Mouse (Mus musculus) ovary, adult 18-20 months (tissue): ENCODE data around the gene Gmcl1.

Experiments
- DNase-seq: peaks from one replicate; pipeline ENCODE4 v3.0.0; 2022; ENCODE audit warnings: low spot score, mixed read lengths

The Gmcl1 gene

DNA sequence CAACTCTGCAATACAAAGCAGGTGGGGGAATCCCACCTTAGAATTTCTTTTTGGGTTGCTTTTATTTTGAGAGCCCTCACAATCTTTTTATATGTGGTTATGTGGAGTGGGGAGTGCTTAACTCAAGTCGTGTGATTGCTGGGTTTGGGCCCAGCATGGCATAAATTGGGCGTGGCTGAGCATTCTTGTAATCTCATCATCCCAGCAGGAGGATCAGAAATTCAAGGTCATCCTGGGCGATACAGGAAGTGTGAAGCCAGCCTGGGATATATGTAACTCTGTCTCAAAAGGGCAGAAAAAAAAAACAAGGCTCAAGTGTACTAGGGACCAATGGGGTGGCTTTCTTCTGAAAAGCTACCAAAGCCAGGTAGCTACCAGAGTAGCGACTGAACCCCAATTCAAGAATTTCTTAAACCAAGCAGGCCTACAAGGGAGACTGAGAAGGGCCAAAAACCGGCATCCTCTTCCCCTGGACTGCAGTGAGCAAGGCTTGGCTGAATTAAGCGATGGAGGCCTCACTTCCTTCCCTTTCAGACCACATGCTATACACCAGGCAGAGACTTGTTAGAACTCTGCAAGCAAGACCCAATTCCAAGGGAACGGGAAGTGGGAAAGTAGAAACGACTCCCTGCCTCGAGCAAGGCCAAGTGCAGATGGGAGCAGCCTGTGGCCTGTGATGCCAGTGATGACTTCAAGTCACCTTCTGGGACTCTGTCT lies 72.9 kb downstream of the Gmcl1 start:
- no peak for DNase-seq

DNA sequence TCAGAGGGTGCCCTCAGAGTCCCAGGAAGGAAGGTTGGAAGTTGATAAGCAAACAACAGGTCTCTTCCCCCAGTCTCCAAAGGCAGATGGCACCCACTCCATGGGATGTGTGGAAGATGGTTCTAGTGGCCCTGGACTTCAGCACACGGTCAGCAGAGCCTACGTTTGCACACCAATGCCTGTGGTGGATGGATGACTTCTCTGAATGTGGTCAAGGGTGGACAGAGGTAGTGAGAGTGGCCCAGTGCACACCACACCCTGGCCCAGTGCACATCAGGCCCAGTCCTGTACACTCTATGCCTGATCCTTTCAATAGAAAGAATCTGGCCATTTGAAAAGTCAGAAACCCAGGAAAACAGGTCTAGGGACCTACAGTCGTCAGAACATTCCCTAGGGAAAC lies 74.7 kb downstream of the Gmcl1 start:
- no peak for DNase-seq

DNA sequence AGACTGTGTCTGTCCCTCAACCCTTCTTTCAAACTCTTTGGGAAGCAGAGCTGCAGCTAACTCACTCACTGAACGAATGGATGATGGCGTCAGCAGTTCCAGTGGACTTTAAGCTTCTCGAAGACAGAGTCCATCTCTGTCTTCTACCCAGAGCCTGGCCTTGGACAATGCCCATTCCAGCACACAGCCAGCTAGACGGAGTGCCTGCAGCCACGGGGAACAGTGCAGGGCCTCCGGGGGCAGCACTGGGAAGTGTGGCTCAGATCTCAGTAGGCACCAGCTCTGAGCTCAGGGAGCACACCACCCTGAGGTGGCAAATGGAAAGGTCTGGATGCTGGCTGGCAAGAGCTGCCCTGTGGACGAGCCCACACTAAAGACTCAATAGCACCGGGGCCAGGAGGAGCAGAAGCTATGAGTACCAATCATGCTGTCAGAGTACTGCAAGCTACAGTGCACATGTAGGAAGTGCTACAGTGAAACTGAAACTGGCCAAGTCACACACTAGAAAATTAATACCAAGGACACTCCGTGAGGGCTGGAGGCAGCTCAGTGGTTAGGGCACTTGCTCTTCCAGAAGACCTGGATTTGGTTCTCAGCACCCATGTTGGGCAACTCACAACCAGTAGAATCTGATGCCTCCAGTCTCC lies 78.8 kb downstream of the Gmcl1 start:
- no peak for DNase-seq

DNA sequence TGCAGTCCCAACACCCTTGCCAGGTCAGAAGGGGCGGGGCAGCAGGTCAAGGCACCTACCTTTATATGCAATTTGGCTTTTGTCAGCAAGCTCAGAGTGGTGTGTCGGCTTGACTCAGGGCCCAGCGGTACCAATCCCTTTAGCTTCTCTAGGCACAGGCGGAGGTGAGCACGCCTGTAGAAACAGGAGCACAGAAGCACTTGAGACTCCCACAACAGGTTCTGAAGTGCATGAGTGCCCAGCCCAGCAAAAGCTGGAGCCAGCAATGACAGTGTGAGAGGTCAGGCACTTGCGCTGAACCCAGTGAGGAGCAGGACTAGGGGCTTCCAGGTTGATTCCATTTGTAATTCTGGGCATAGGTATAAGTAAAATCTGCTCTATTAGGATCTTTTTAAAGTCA lies 80.2 kb downstream of the Gmcl1 start:
- DNase-seq, result no peak

DNA sequence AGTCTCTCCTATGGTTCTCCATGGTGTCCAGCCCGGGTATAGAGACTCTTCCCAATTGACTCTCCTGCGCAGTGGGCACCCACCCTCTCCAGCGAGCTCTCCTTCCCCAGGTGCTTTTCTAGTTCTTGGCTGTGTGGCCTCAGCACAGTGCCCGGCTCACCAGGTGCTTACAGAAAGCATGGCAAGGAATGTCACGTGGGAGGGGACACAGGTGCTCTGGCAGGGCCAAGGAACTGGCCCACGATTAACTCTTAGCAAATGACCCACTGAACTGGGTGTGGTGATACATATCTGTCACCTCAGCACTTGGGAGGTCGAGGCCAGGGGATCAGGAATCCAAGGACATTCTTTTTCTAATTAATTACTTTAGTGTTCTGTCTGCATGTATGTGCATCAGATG lies 87.0 kb downstream of the Gmcl1 start:
- no peak for DNase-seq

DNA sequence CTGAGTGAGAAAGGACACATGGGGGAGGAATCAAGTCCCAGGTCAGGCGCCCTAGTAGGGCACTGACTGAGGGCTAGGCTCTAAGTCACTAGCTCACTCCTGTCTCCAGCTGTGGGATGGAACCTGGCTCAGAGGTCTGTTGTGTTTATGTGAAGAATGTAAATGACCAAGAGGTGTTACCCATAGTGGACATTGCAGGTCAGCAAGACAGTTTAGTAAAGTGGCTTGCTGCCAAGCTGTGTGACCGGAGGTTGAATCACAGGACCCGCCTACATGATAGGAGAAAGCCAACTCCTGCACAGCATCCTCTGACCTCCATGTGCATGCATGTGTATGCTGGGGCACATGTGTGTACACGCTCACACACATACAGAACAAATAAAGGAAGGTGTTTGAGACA lies 87.6 kb downstream of the Gmcl1 start:
- no peak for DNase-seq

DNA sequence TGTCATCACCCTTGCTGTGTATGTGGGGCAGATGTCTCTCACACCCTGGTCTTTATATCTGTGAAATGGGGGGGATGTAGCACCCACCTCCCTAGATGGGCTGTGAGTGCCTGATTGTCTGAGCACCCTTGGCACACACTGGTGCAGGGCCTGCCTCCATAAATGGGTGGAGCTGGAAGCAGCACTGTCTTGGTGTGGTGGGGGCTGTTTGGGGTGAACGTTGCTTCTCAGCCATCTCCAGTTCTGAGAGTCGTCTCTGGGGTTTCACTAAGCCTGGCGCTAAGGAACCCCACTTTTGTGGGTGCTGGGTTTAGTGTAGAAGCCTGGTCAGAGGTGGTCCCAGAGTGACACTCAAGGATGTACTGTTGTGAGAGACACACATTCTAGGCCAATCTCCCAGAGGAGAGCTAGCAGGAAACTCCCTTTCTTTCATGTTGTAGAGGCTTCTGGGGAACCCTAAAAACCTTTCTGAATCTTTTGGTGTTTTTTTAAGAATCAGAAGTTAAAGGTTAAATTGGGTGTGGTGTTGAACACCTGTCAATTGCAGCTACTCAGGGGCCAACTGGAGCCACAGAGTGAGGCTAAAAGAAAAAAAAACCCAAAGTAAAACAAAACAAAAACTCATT lies 88.3 kb downstream of the Gmcl1 start:
- DNase-seq, result no peak
